Mouse (Mus musculus): Measurements from ENCODE around the gene Sergef.
A peak's percentile ranks its signal among the peaks of the same experiment; 100 is the strongest.

The Sergef gene

GRCm38 (mm10) chr7:46544195-46544641, 95.4 kb downstream of the Sergef start:
- no peak for DNase-seq (ENCODE audit: low read depth, low spot score)

DNA sequence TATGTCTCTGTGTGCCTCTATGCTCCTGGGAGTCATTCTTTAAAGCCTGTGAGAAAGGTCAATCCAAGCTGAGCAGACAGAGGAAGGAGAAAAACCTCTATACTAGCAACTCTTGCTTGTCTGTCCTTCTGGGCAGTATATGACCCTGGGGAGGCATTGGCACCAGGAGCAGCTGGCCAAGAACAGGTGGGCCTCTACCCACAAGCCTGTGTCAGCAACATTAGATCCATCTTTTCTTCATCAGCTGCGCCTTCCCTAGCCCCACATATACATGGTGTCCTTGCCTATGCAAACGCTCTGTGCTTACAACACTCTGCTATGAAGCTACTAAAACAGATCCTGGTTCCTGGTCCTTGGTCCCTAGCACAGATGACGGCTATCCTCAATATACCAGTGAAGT, 97.5 kb downstream of the Sergef start:
- DNase-seq (ENCODE audit: low read depth, low spot score): no peak

GRCm38 (mm10) chr7:46540616-46541015, 99.0 kb downstream of the Sergef start:
- DNase-seq (ENCODE audit: low read depth, low spot score): no peak

GRCm38 (mm10) chr7:46536456-46537097, 103.0 kb downstream of the Sergef start:
- DNase-seq (ENCODE audit: low read depth, low spot score): no peak

- DNase-seq (ENCODE audit: low read depth, low spot score): peak; percentile 20
Observed at GRCm38 (mm10) chr7:46535429-46535799, 104.2 kb downstream of the Sergef start.

GRCm38 (mm10) chr7:46534767-46535428, 104.7 kb downstream of the Sergef start:
- no peak for DNase-seq (ENCODE audit: low read depth, low spot score)

DNA sequence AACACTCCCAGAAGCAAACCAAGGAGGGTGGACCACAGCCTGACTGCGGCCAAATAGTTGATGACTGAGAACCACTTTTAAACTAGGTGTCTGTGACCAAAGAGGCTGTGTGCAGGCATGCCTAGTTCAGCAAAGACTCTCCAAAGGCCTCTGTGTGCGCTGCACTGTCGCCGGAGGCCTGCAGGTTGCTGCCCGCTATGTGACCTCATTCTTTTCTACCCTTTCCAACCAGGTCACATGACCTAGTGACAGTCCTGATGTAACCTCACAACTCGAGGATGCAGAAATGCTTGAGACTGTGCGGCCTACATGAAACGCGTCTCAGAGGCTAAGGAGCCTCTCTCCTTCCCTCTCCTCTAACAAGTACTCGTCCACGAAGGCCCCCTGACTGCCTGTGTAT, 106.1 kb downstream of the Sergef start:
- no peak for DNase-seq (ENCODE audit: low read depth, low spot score)

DNA sequence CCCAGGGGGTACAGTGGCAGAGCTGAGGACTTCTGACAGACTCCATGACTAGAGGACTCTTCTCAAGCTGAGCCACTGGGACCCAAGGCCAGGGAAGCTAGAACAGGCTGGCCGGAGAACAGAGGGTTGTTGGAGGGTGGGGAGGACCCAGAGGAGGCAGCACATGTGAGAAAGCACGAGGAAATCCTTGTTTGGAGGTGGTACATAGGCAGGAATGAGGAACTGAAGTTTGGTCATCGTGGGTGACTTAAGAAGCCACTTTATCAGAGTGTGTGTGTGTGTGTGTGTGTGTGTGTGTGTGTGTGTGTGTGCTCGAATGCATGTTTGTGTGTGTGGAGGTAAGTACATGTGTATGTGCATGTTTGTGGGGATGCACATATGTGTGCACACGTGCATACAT, 108.3 kb downstream of the Sergef start:
- DNase-seq (ENCODE audit: low read depth, low spot score): no peak

DNA sequence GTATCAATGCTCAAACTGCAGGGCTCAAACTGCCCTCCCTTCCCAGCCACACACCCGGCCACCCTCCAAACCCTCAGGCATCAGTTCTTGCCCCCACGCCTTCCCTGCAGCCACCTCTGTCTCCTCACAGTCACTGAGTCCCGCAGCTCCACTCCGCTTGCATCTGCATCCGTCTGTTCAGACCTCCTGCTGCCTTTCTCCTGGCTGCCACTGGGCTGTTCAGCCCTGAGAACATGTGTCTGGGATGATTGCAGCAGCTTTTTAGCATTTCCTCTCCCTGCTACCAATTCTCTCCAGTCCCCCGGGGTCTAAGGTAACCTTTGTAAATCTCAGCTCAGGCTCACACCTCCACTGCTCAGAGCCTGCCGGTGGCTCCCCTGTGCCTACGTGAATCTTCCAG, 109.7 kb downstream of the Sergef start:
- no peak for DNase-seq (ENCODE audit: low read depth, low spot score)

- DNase-seq (ENCODE audit: low read depth, low spot score): no peak
Observed at GRCm38 (mm10) chr7:46529259-46529658, 110.3 kb downstream of the Sergef start.

- DNase-seq (ENCODE audit: low read depth, low spot score): no peak
Observed at GRCm38 (mm10) chr7:46526665-46527154, 112.9 kb downstream of the Sergef start.

GRCm38 (mm10) chr7:46523215-46523614, 116.4 kb downstream of the Sergef start:
- no peak for DNase-seq (ENCODE audit: low read depth, low spot score)

- DNase-seq (ENCODE audit: low read depth, low spot score): no peak
Observed at GRCm38 (mm10) chr7:46521794-46522193, 117.8 kb downstream of the Sergef start.

- DNase-seq (ENCODE audit: low read depth, low spot score): no peak
Observed at GRCm38 (mm10) chr7:46519148-46519547, 120.5 kb downstream of the Sergef start.

GRCm38 (mm10) chr7:46517158-46517557, 122.4 kb downstream of the Sergef start:
- no peak for DNase-seq (ENCODE audit: low read depth, low spot score)

GRCm38 (mm10) chr7:46515960-46516359, 123.6 kb downstream of the Sergef start:
- DNase-seq (ENCODE audit: low read depth, low spot score): peak; percentile 8

DNA sequence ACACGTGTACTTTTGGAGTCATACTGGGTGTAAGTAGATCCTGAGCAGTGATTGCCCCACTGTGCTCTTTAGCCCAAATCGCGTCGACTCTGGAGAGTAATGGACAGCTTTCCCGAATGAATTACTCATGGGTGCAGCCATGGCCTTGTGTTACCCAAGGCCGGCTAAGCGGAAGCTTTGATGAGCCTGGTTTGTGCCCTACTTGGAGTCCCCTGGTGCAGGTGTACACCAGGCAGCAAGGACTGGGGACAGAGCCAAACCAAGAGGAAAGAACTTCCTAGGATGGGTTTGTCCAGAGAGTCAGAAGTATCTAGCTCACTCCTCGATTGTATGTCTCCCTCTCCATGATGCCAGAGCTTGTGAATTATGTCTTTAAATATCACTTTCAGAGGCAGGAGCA, 124.6 kb downstream of the Sergef start:
- no peak for DNase-seq (ENCODE audit: low read depth, low spot score)

DNA sequence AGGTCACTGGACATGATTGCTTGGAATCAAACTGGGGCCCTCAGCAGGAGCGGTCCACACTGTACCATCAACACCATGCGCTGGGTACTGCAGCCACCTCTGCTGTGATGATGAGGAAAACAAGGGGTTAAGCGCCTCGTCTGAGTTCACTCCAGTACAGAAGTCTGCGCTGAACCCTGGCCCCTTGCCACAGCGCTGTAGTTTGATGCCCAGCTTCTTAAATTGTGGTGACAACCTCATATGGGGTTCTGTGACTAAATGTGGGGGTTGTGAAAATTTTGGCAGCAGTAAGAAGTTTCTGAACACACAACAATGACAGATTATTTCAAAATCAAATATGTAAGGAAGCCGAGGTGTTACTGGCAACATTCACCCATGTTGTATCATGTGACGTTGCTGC, 126.0 kb downstream of the Sergef start:
- no peak for DNase-seq (ENCODE audit: low read depth, low spot score)

DNA sequence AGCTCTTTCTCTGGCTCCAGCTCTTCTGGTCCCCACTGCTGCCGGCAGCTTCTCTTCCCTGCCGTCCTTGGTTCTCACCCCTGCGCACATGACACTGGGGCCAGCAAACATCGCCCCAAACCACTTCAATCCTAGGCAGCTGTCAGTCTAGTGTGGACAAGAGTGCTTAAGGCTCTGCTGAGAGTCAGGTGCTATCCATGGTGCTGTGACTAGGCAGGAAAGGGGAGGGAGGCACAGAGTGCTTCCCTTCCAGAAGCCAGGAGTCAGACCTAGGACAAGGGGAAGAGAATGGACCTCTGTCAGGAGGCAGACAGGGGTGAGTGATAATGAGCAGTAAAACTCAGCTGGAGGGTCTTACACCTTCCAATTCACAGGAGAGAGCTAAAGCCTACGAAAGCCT, 126.8 kb downstream of the Sergef start:
- no peak for DNase-seq (ENCODE audit: low read depth, low spot score)

- no peak for DNase-seq (ENCODE audit: low read depth, low spot score)
Observed at GRCm38 (mm10) chr7:46510806-46511205, 128.8 kb downstream of the Sergef start.

- DNase-seq (ENCODE audit: low read depth, low spot score): no peak
Observed at GRCm38 (mm10) chr7:46509391-46510310, 130.0 kb downstream of the Sergef start.

GRCm38 (mm10) chr7:46508590-46509318, 130.9 kb downstream of the Sergef start:
- no peak for DNase-seq (ENCODE audit: low read depth, low spot score)

Data from CD4-positive, CD25-positive, alpha-beta regulatory T cell, adult 2 months (primary cell).